Mouse (Mus musculus) ES-Bruce4 (cell line): ENCODE data around the gene Enpp7. TPM values are rescaled to one million over a fixed set of nuclear protein-coding genes. Genes with fewer than 3 reads are reported as not detected.

Experiments used
- H3K27ac ChIP-seq: 2 replicates; pipeline ENCODE4 v1.5.1; 2012; ENCODE audit warnings: low read length, inconsistent platforms; ENCODE audit not compliant: insufficient read depth
- H3K27me3 ChIP-seq: 2 replicates; pipeline ENCODE4 v1.6.1; 2012; ENCODE audit warnings: mild to moderate bottlenecking, low read length, inconsistent platforms; ENCODE audit not compliant: control insufficient read depth, poor library complexity, insufficient read depth, severe bottlenecking
- H3K36me3 ChIP-seq: 2 replicates; pipeline ENCODE4 v1.6.1; 2012; ENCODE audit warnings: inconsistent platforms, mild to moderate bottlenecking, low read length, moderate library complexity; ENCODE audit not compliant: control insufficient read depth, poor library complexity, insufficient read depth, severe bottlenecking
- H3K4me1 ChIP-seq: one replicate; pipeline ENCODE4 v1.8.1; 2011; ENCODE audit warnings: low read length; ENCODE audit not compliant: control insufficient read depth, insufficient read depth
- H3K4me3 ChIP-seq: 2 replicates; pipeline ENCODE4 v1.5.1; 2011; ENCODE audit warnings: low read depth, mild to moderate bottlenecking, low read length
- H3K9ac ChIP-seq: 2 replicates; pipeline ENCODE4 v1.6.1; 2012; ENCODE audit warnings: low read depth, mild to moderate bottlenecking, inconsistent platforms; ENCODE audit not compliant: poor library complexity, severe bottlenecking
- H3K9me3 ChIP-seq: replicated peaks from 2 replicates; pipeline ENCODE4 v1.6.1; 2012; ENCODE audit warnings: mild to moderate bottlenecking, low read length, inconsistent platforms; ENCODE audit not compliant: control insufficient read depth, poor library complexity, insufficient read depth, severe bottlenecking
- CTCF ChIP-seq: IDR thresholded peaks from one replicate; pipeline ENCODE4 v1.8.1; 2011; ENCODE audit warnings: low read depth, low read length
- EP300 ChIP-seq: IDR thresholded peaks from 2 replicates; pipeline ENCODE4 v1.6.1; 2011; ENCODE audit warnings: low read depth, low read length; ENCODE audit not compliant: insufficient read depth
- POLR2A ChIP-seq: IDR thresholded peaks from one replicate; pipeline ENCODE4 v1.8.1; 2011; ENCODE audit warnings: low read length; ENCODE audit not compliant: insufficient read depth
- polyA plus RNA-seq: library from polyadenylated mRNA; stranded (reverse); fragments of >200 nt; gene quantifications from 2 replicates; pipeline ENCODE4 v1.2.4, GENCODE M21; 2011; ENCODE audit warnings: low read depth; ENCODE audit not compliant: missing spikeins, insufficient read depth, insufficient read length

The Enpp7 gene
- polyA plus RNA-seq, 1 experiment, result not detected

DNA sequence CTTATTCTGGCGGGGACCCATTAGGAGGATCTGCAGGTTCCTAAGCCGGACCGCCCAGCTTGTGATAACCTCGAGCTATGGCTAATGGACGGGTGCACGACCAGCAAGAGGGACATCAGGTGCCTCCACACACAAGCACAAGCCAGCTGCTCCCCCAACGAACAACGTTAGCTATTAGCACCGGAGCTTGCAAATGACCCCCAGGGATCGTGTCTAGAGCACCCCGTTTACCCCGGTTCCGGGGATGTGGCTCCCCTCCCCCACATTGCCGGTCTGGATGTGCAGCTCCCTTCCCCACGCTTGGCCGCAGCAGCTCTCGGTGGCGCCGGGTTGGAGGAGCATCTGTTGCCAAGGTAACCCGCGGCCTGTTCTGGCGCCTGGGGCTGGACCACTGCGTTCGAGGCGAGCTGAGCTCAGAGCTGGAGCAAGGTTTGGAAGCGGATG is 11.4 kb downstream of the Enpp7 start:
- Histone ChIP-seq H3K27ac (no peak overlapping the region), H3K4me3 (peak overlapping the region; percentile 43; the same call in 1 of the 2 replicates), H3K27me3 (no peaks in the 10 kb centered on the region), H3K36me3 (no peaks in the 10 kb centered on the region), H3K9ac (no peak overlapping the region), H3K4me1 (no peaks in the 10 kb centered on the region), H3K9me3 (no peaks in the 10 kb centered on the region)
- TF ChIP-seq POLR2A (no peak), CTCF (no peak), EP300 (no peak)

GRCm38 (mm10) chr11:119000877-119001276 is 12.9 kb downstream of the Enpp7 start:
- Histone ChIP-seq H3K9ac (no peak overlapping the region), H3K4me3 (no peak overlapping the region), H3K4me1 (no peaks in the 10 kb centered on the region), H3K9me3 (no peaks in the 10 kb centered on the region), H3K36me3 (no peaks in the 10 kb centered on the region), H3K27me3 (no peaks in the 10 kb centered on the region), H3K27ac (no peak overlapping the region)
- TF ChIP-seq POLR2A (no peak), EP300 (no peak), CTCF (peak; percentile 31)

GRCm38 (mm10) chr11:119001493-119002128 is 13.6 kb downstream of the Enpp7 start:
- no peaks in the 10 kb centered on the region for H3K27me3 ChIP-seq
- no peak for TF ChIP-seq POLR2A
- no peak for TF ChIP-seq EP300
- no peak for TF ChIP-seq CTCF
- no peak overlapping the region for H3K27ac ChIP-seq
- H3K4me1 ChIP-seq, result no peaks in the 10 kb centered on the region
- no peaks in the 10 kb centered on the region for H3K36me3 ChIP-seq
- H3K9ac ChIP-seq, result no peak overlapping the region
- no peak overlapping the region for H3K4me3 ChIP-seq
- no peaks in the 10 kb centered on the region for H3K9me3 ChIP-seq

DNA sequence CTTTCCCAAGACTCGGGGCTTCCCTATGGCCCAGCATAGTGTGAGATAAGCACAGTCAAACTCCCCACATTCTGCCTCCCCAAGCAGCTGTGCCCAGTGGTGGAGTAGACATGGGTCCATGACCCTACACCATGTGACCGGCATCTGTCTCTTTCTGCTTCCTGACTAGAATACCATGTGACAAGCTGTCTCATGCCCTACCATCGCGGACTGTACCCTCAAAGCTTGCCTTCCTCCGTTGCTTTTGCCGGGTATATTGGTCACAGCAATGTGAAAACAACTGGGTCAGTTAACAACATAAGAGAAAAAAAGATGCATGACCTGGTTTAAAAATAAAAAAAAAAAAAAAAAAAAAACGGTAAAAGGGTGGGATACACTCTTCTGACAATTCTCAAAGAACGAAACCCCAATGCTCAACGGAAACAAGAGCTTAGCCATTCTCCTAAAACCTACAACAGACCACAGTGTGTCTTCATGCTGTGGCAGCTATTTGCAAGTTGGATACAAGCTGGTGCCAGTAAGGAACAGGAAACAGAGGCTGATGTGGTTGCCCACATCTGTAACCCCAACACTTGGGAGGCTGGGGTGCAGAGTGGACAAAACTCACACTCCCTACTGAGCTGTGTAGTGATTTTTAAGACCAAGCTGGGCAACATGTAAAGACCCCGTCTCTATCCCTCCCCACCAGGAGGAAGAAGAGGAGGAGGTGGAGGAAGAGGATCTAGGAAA is 17.7 kb downstream of the Enpp7 start:
- no peak overlapping the region for H3K9ac ChIP-seq
- TF ChIP-seq EP300 (no peak), POLR2A (no peak), CTCF (no peak)
- H3K4me1 ChIP-seq, result no peaks in the 10 kb centered on the region
- no peak overlapping the region for H3K4me3 ChIP-seq
- H3K9me3 ChIP-seq, result no peaks in the 10 kb centered on the region
- H3K36me3 ChIP-seq, result no peaks in the 10 kb centered on the region
- no peak overlapping the region for H3K27ac ChIP-seq
- no peaks in the 10 kb centered on the region for H3K27me3 ChIP-seq

GRCm38 (mm10) chr11:119006462-119006861 is 18.5 kb downstream of the Enpp7 start:
- Histone ChIP-seq H3K9ac (no peak overlapping the region), H3K27me3 (no peaks in the 10 kb centered on the region), H3K27ac (no peak overlapping the region), H3K9me3 (no peaks in the 10 kb centered on the region), H3K36me3 (no peaks in the 10 kb centered on the region), H3K4me3 (no peak overlapping the region), H3K4me1 (no peaks in the 10 kb centered on the region)
- TF ChIP-seq CTCF, result no peak
- TF ChIP-seq EP300, result no peak
- TF ChIP-seq POLR2A, result no peak
